Mouse (Mus musculus): ENCODE measurements around the gene Ly6g6e.

DNA sequence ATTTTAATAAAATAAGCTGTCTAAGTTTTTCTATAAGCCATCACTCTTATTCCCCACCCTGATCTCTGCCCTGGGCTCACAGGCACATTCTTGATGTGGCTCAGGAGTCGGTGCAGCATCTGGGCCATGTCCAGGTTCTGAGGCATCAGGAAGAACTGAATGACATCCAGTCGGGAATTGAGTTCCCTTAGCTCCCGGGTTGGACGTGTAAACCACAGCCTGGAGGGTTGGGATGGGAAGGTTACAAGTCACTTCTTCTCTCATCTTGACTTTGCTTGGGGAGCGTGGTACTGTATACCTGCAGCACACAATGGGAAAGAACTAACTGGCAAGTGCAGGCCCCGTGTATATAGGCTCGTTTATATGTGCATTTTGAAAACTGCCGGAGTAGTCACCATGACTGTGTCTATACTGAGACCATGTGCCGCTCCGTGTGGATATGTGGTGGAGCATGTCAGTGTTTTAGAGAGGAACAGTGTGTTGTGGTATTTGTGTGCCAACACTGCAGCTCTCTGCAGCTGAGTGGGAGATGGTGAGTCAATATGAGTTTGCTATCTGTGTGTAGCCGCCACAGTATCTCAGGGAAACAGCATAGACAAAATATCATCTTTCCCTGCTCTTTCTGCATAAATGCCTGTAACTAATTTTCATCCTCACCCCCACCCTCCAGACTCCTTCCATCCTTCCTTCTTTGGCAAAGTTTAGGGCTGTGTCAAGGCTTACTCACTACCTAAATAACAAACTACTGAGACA, 37.4 kb upstream of the Ly6g6e start:
- TF ChIP-seq CTCF (IDR thresholded peaks at IDR 0.05; ENCODE audit: low read depth) (no peak), EP300 (IDR thresholded peaks at IDR 0.05; ENCODE audit: low read depth) (no peak)

Data from liver, embryonic 14.5 days (tissue).